Mouse (Mus musculus): ENCODE data around the gene Kcnc4. TPM values are rescaled to one million over a fixed set of nuclear protein-coding genes. Genes with fewer than 3 reads are reported as not detected.

The Kcnc4 gene
- polyA plus RNA-seq (2015; fragmentation: Nextera tagmentation; extraction: Ambion mirVana) = 5.8 and 8.8 TPM in 2 replicates

DNA sequence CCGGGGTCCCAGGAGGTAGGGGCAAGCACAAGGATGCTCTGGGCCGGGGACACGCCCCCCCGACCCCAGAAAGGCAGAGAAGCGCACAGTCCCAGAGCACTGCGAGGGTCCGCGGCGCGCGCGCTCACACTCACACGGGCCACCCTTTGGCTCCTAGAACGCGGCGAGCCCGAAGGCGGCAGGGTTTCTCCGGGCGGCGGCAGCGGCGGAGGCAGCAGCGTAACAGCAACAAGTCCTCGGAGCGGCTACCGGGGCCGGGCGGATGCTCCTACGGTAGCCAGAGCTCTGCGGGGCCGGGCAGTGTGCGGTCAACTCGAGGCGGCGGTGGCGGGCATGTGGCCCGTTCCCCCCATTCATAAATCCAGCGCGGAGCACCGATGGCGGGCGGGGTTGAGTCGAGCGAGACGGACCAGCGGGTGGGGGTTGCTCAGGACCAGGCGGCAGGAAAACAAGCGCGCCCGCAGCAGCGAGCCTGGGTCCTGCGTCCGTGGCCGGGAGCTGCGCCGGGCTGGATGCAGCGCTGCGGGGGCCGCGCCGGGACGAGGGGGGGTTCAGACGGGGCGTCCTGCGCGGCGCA lies at the start of gene Kcnc4:
Gene Kcnc4 (minus strand): TSS at position 357 of the 577 bp plus-strand sequence.
- H3K27ac ChIP-seq (ENCODE audit: low read length) = no peak within 1 kb of the TSS
- peaks cover 36% of the 10 kb centered on the region for H3K27me3 ChIP-seq (ENCODE audit: control insufficient read depth, insufficient read depth, low read depth, low read length)
- H3K4me3 ChIP-seq (ENCODE audit: low read depth, low read length) = peak within 1 kb of the TSS; percentile 66
- peak within 1 kb of the TSS; percentile 93 for H3K4me2 ChIP-seq (ENCODE audit: low read length)
- H3K36me3 ChIP-seq (ENCODE audit: control insufficient read depth, insufficient read depth, low read length) = no peaks in the 10 kb centered on the region
- peaks cover 11% of the 10 kb centered on the region for H3K4me1 ChIP-seq (ENCODE audit: control insufficient read depth, insufficient read depth, low read length)
- no peaks in the 10 kb centered on the region for H3K9me3 ChIP-seq (replicated peaks; ENCODE audit: control insufficient read depth, low read length, poor library complexity, severe bottlenecking)
- ATAC-seq = peak; percentile 57
- under 1% methylated on average over 66 of the region's 68 CpGs for WGBS
- H3K9ac ChIP-seq (ENCODE audit: low read depth, low read length) = peak within 1 kb of the TSS; percentile 83

DNA sequence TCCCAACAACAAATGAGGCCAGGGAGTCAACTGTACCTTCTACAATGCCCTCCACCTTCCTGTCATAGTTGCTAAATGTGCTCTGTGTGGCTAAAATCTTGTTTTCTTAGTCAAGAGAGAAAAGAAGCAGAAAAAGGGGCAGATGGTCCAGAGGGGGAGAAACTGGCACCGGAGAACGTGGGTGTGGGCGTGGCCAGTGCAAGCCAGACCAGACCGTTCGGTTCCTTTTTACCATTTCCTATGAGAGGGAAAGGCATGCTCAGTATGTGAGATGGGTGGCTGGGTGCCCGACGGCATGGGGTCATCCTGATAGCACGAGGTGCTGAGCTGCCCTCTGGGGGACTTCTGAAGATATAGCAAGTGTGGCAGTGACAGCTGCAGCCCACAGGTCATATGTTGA lies 49.3 kb upstream of the Kcnc4 start:
- Histone ChIP-seq H3K27me3 (ENCODE audit: control insufficient read depth, insufficient read depth, low read depth, low read length) (no peaks in the 10 kb centered on the region), H3K27ac (ENCODE audit: low read length) (no peak overlapping the region), H3K9me3 (replicated peaks; ENCODE audit: control insufficient read depth, low read length, poor library complexity, severe bottlenecking) (no peaks in the 10 kb centered on the region), H3K9ac (ENCODE audit: low read depth, low read length) (no peak overlapping the region), H3K4me2 (ENCODE audit: low read length) (no peak overlapping the region), H3K36me3 (ENCODE audit: control insufficient read depth, insufficient read depth, low read length) (no peaks in the 10 kb centered on the region), H3K4me1 (ENCODE audit: control insufficient read depth, insufficient read depth, low read length) (peaks cover 8% of the 10 kb centered on the region), H3K4me3 (ENCODE audit: low read depth, low read length) (no peak overlapping the region)
- 80% methylated on average over 8 of the region's 8 CpGs for whole genome bisulfite sequencing
- ATAC-seq = no peak

DNA sequence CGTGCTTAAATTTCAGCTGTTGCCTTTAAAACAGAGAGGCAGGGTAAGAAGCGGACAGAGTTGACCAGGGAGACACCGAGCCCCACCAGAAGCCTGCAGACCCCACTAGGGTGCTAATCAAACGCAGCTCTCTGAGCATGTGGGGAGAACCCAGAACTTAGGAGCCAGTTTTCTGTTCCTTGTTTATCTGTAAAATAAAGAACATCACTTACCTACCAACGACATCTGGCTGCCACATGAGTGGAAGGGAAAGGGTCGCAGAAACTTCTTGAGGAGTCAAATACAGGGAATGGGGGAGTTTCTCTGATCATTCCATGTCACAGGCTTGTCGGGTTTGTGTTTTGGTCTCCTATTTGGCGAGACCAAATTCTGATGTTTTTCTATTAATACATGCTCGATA lies 48.6 kb upstream of the Kcnc4 start:
- H3K36me3 ChIP-seq (ENCODE audit: control insufficient read depth, insufficient read depth, low read length) = no peaks in the 10 kb centered on the region
- 90% methylated on average over 9 of the region's 9 CpGs for WGBS

DNA sequence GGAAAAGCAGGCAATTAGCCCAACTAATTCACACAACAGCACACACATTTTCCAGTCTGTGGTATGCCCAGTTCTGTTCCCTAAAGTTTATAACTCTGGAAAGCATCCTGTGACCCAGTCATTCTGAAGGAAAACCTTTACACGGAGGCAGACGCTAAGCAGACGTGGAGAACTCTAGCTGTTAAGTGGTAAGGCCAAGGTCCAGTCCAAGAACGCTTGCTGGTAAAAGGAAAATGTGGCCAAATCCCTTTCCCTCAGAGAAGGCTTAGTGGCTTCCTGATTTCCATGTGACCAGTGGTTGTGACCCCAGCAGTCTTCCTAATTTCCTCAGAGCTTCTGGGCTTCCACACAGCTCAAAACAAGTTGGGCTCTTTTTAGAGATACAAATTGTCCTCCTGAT lies 47.2 kb upstream of the Kcnc4 start:
- Histone ChIP-seq H3K4me3 (ENCODE audit: low read depth, low read length) (no peak overlapping the region), H3K27ac (ENCODE audit: low read length) (peak overlapping the region; percentile 54; the same call in 1 of the 2 replicates), H3K4me2 (ENCODE audit: low read length) (no peak overlapping the region), H3K9ac (ENCODE audit: low read depth, low read length) (no peak overlapping the region), H3K27me3 (ENCODE audit: control insufficient read depth, insufficient read depth, low read depth, low read length) (no peaks in the 10 kb centered on the region), H3K4me1 (ENCODE audit: control insufficient read depth, insufficient read depth, low read length) (peaks cover 15% of the 10 kb centered on the region), H3K36me3 (ENCODE audit: control insufficient read depth, insufficient read depth, low read length) (no peaks in the 10 kb centered on the region), H3K9me3 (replicated peaks; ENCODE audit: control insufficient read depth, low read length, poor library complexity, severe bottlenecking) (no peaks in the 10 kb centered on the region)
- WGBS = 49% methylated on average over 4 of the region's 4 CpGs
- ATAC-seq = no peak

More for the DNA sequence above, 48.6 kb upstream of the Kcnc4 start:
- Histone ChIP-seq H3K27ac (ENCODE audit: low read length) (no peak overlapping the region), H3K9me3 (replicated peaks; ENCODE audit: control insufficient read depth, low read length, poor library complexity, severe bottlenecking) (no peaks in the 10 kb centered on the region), H3K4me1 (ENCODE audit: control insufficient read depth, insufficient read depth, low read length) (peaks cover 8% of the 10 kb centered on the region), H3K9ac (ENCODE audit: low read depth, low read length) (no peak overlapping the region), H3K4me2 (ENCODE audit: low read length) (no peak overlapping the region), H3K4me3 (ENCODE audit: low read depth, low read length) (no peak overlapping the region), H3K27me3 (ENCODE audit: control insufficient read depth, insufficient read depth, low read depth, low read length) (no peaks in the 10 kb centered on the region)
- no peak for ATAC-seq

DNA sequence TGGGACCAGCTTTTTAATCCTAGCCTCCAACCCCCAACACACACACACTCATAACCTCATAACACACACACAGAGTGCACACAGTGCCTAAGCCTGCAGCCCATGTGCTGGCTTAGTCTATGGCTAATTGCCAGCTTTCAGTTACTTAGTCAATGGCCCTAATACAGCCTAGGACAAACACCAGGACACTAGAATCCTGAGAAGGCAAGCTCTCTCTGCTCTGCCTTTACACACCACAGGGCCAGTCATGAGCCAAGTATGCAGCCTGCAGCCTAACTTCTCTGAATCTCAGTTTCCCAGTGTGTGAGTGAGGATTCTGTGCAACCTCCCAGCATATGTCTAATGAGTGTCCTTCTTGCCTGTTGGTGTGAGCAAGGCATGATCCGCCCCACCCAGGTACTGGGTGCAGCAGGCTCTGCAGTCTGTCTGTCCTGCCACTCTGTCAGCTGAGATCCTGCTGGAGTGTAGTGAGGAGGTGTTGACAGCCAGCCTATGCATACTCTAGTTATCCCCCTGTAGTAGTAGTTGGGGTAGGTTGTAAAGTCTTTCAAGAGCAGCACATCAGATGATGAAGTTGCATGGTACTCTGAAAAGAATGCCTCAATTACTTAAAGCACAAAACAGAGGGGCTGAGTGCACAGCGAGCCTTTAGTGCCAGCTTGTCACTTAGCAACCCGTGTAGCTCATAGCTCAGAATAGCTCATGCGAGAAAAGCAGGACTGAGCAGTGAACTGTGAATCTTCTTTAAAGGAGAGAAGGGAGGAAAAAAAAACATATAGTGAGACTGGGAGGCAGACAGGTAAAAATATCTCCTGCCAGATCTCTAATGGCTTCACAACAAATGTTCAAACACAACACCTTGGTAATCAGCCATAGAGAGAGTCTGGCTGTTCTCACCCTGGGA lies 46.4 kb upstream of the Kcnc4 start:
- no peaks in the 10 kb centered on the region for H3K27me3 ChIP-seq (ENCODE audit: control insufficient read depth, insufficient read depth, low read depth, low read length)

DNA sequence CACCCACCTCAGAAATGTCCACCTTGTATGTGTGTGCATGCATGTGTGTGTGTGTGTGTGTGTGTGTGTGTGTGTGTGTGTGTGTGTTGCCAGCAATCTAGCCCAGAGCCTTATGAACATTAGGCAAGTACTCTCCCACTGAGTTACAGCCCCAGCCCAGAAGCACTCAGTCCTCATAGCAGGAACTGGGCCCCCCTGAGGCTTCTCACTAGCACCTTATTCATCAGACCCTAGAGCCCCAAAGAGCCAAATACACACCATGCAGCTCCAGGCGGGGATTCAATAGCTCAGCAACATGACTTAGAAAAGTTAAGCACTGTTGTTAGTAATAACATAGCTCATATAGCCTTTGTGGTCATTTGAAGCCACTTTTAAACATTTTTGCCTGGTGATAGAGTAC lies 45.2 kb upstream of the Kcnc4 start:
- H3K4me1 ChIP-seq (ENCODE audit: control insufficient read depth, insufficient read depth, low read length) = peaks cover 20% of the 10 kb centered on the region
- ATAC-seq = no peak
- no peaks in the 10 kb centered on the region for H3K9me3 ChIP-seq (replicated peaks; ENCODE audit: control insufficient read depth, low read length, poor library complexity, severe bottlenecking)
- no peak overlapping the region for H3K27ac ChIP-seq (ENCODE audit: low read length)
- no peak overlapping the region for H3K4me3 ChIP-seq (ENCODE audit: low read depth, low read length)
- WGBS = 69% methylated on average over 1 of the region's 1 CpGs
- H3K36me3 ChIP-seq (ENCODE audit: control insufficient read depth, insufficient read depth, low read length) = no peaks in the 10 kb centered on the region; the same call in 1 of the 2 replicates
- no peak overlapping the region for H3K9ac ChIP-seq (ENCODE audit: low read depth, low read length)
- no peak overlapping the region for H3K4me2 ChIP-seq (ENCODE audit: low read length)
- no peaks in the 10 kb centered on the region for H3K27me3 ChIP-seq (ENCODE audit: control insufficient read depth, insufficient read depth, low read depth, low read length)

More for the DNA sequence above, 46.4 kb upstream of the Kcnc4 start:
- peak overlapping the region; percentile 54 for H3K27ac ChIP-seq (ENCODE audit: low read length)
- H3K4me1 ChIP-seq (ENCODE audit: control insufficient read depth, insufficient read depth, low read length) = peaks cover 20% of the 10 kb centered on the region
- WGBS = 18% methylated on average over 4 of the region's 4 CpGs
- H3K9ac ChIP-seq (ENCODE audit: low read depth, low read length) = no peak overlapping the region
- no peaks in the 10 kb centered on the region for H3K9me3 ChIP-seq (replicated peaks; ENCODE audit: control insufficient read depth, low read length, poor library complexity, severe bottlenecking)
- peak; percentile 62 for ATAC-seq
- no peak overlapping the region for H3K4me2 ChIP-seq (ENCODE audit: low read length)
- no peak overlapping the region for H3K4me3 ChIP-seq (ENCODE audit: low read depth, low read length)
- no peaks in the 10 kb centered on the region for H3K36me3 ChIP-seq (ENCODE audit: control insufficient read depth, insufficient read depth, low read length)

DNA sequence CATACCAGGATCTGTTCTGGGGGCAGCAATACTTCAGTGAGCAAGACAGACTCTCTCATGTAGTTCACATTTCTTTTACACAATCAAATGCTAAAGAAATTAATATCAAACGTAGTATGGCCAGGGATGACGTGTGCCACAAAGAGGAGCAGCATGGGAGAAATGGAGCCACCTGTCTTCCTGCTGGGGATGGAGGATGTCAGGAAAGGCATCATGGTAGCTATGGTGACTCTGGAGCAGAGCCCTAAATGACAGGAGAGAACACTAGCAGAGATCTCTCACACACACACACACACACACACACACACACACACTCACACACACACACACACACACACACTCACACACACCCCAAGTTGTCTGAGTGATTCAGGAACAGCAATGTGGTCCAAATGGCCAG lies 44.4 kb upstream of the Kcnc4 start:
- no peak overlapping the region for H3K9ac ChIP-seq (ENCODE audit: low read depth, low read length)
- no peaks in the 10 kb centered on the region for H3K27me3 ChIP-seq (ENCODE audit: control insufficient read depth, insufficient read depth, low read depth, low read length)
- H3K4me1 ChIP-seq (ENCODE audit: control insufficient read depth, insufficient read depth, low read length) = peaks cover 20% of the 10 kb centered on the region
- WGBS = 62% methylated on average over 2 of the region's 2 CpGs
- ATAC-seq = no peak
- no peaks in the 10 kb centered on the region; the same call in 1 of the 2 replicates for H3K36me3 ChIP-seq (ENCODE audit: control insufficient read depth, insufficient read depth, low read length)
- H3K9me3 ChIP-seq (replicated peaks; ENCODE audit: control insufficient read depth, low read length, poor library complexity, severe bottlenecking) = no peaks in the 10 kb centered on the region
- H3K4me3 ChIP-seq (ENCODE audit: low read depth, low read length) = no peak overlapping the region
- H3K27ac ChIP-seq (ENCODE audit: low read length) = no peak overlapping the region
- no peak overlapping the region for H3K4me2 ChIP-seq (ENCODE audit: low read length)

DNA sequence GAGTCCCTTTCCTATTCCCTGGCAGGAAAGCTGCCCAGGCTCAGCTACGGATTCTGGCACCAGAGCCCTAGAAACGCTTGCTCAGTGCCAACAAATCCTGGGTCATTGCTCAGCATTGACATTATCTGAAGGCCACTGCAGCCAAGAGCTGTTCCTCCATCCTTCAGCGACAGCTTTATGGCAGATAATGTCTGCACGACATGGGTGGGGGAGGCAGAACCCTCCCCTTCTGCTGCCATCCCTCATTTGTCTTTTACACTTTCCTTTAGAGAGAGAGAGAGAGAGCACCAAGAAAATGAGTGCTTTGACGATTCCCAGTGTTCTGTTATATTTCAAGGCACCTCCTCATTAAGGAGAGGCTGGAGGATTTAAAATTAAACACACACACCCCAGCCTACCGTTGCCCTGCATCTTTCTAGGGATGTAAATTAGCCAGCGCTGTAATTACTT lies 42.4 kb upstream of the Kcnc4 start:
- Histone ChIP-seq H3K27ac (ENCODE audit: low read length) (peak overlapping the region; percentile 54), H3K4me1 (ENCODE audit: control insufficient read depth, insufficient read depth, low read length) (peaks cover 20% of the 10 kb centered on the region), H3K9ac (ENCODE audit: low read depth, low read length) (no peak overlapping the region), H3K27me3 (ENCODE audit: control insufficient read depth, insufficient read depth, low read depth, low read length) (no peaks in the 10 kb centered on the region), H3K4me3 (ENCODE audit: low read depth, low read length) (no peak overlapping the region), H3K4me2 (ENCODE audit: low read length) (no peak overlapping the region), H3K36me3 (ENCODE audit: control insufficient read depth, insufficient read depth, low read length) (peaks cover 2% of the 10 kb centered on the region), H3K9me3 (replicated peaks; ENCODE audit: control insufficient read depth, low read length, poor library complexity, severe bottlenecking) (no peaks in the 10 kb centered on the region)
- WGBS = 45% methylated on average over 7 of the region's 7 CpGs
- 0 out of 2 replicates have a peak, but pooled peaks have one; percentile 23 for ATAC-seq

DNA sequence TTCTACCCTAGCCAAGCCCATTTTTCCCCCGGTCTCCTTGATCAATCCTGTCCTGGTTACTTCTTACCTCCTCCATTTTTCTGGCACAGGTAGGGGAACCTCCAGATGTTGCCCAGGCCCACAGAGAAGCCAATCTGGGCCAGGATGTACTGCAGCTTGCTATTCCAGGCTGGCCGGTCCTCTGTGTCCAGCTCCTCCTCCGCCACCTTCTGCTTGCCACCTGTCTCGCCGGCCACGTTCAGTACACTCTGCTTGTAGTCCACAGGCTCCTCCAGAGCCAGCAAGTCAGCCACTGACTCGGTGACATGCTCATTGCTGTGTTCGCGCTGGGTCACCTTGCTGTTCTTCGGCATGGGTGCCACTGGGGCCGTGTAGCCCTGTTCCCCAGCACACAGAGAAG lies 40.9 kb upstream of the Kcnc4 start:
- WGBS = 94% methylated on average over 11 of the region's 11 CpGs
- no peak for ATAC-seq

More for the DNA sequence above, 40.9 kb upstream of the Kcnc4 start:
- no peak overlapping the region for H3K9ac ChIP-seq (ENCODE audit: low read depth, low read length)
- H3K27me3 ChIP-seq (ENCODE audit: control insufficient read depth, insufficient read depth, low read depth, low read length) = no peaks in the 10 kb centered on the region
- H3K4me3 ChIP-seq (ENCODE audit: low read depth, low read length) = no peak overlapping the region
- no peak overlapping the region for H3K4me2 ChIP-seq (ENCODE audit: low read length)
- H3K27ac ChIP-seq (ENCODE audit: low read length) = no peak overlapping the region
- H3K4me1 ChIP-seq (ENCODE audit: control insufficient read depth, insufficient read depth, low read length) = peaks cover 19% of the 10 kb centered on the region
- peaks cover 2% of the 10 kb centered on the region for H3K36me3 ChIP-seq (ENCODE audit: control insufficient read depth, insufficient read depth, low read length)
- no peaks in the 10 kb centered on the region for H3K9me3 ChIP-seq (replicated peaks; ENCODE audit: control insufficient read depth, low read length, poor library complexity, severe bottlenecking)

Data from midbrain, embryonic 16.5 days (tissue).